Mouse (Mus musculus): Measurements from ENCODE around the gene Becn1. TPM values are rescaled to one million over a fixed set of nuclear protein-coding genes. Genes with fewer than 3 reads are reported as not detected.

The Becn1 gene
- polyA plus RNA-seq, 1 experiment from 2014 or later = 143 TPM

DNA sequence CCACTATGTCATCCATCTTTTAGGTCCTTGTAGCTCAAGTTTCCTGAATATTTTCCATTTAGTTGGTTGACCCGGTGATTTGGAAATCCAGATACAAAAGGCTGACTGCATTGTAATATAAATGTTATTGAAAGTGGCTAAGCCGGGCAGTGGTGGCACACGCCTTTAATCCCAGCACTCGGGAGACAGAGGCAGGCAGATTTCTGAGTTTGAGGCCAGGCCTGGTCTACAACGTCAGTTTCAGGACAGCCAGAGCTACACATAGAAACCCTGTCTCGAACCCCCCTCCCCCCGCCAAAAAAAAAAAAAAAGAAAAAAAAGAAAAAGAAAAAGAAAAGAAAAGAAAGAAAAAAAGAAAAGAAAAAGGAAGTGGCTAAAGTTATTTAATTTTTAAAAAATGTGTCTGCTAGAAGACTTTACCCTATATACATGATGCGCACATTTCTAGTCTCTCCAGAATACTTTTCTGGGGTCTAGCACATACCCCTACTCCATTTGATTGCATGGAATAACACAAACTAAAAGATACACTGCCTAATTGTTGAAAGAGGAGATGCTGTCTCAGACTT lies 13.1 kb upstream of the Becn1 start:
- no peak for ATAC-seq (ENCODE audit: insufficient number of reproducible peaks, low FRiP score, low TSS enrichment, low read depth)
- Histone ChIP-seq H3K9ac (peak overlapping the region; percentile 89), H3K9me3 (replicated peaks) (no peaks in the 10 kb centered on the region), H3K36me3 (peaks cover 24% of the 10 kb centered on the region), H3K4me2 (replicated peaks) (peak overlapping the region; percentile 93), H3K4me1 (peaks cover 15% of the 10 kb centered on the region), H3K4me3 (replicated peaks) (peak overlapping the region; percentile 95), H3K27ac (replicated peaks) (peak overlapping the region; percentile 74), H3K27me3 (no peaks in the 10 kb centered on the region)
- 82% methylated on average over 8 of the region's 8 CpGs for WGBS

DNA sequence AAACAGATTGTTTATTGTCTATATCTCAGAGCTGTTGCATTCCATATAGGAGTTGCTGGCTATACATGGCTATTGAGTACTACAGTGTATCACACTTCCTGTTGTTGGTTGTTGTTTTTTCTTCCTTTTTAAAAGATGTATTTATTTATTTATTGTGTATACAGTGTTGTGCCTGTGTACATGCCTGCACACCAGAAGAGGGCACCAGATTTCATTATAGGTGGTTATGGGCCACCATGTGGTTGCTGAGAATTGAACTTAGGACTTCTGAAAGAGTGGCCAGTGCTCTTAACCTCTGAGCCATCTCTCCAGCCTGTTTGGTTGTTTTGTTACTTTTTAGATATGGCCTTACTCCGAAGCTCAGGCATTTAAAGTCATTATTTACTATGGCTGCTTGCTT lies 12.5 kb upstream of the Becn1 start:
- H3K27me3 ChIP-seq = no peaks in the 10 kb centered on the region
- no peak overlapping the region for H3K4me3 ChIP-seq (replicated peaks)
- H3K27ac ChIP-seq (replicated peaks) = no peak overlapping the region
- no peaks in the 10 kb centered on the region for H3K9me3 ChIP-seq (replicated peaks)
- WGBS = 98% methylated on average over 1 of the region's 1 CpGs
- no peak for ATAC-seq (ENCODE audit: insufficient number of reproducible peaks, low FRiP score, low TSS enrichment, low read depth)
- H3K4me2 ChIP-seq (replicated peaks) = no peak overlapping the region
- H3K4me1 ChIP-seq = peaks cover 15% of the 10 kb centered on the region
- H3K36me3 ChIP-seq = peaks cover 18% of the 10 kb centered on the region
- H3K9ac ChIP-seq = no peak overlapping the region

GRCm38 (mm10) chr11:101312150-101312549 lies 10.1 kb upstream of the Becn1 start:
- H3K36me3 ChIP-seq = no peaks in the 10 kb centered on the region
- peaks cover 6% of the 10 kb centered on the region for H3K4me1 ChIP-seq
- no peak overlapping the region for H3K4me3 ChIP-seq (replicated peaks)
- H3K9ac ChIP-seq = no peak overlapping the region
- 0 out of 2 replicates have a peak, but pooled peaks cover 3% of the 10 kb centered on the region for H3K27me3 ChIP-seq
- WGBS = 57% methylated on average over 3 of the region's 3 CpGs
- no peak overlapping the region for H3K27ac ChIP-seq (replicated peaks)
- H3K9me3 ChIP-seq (replicated peaks) = no peaks in the 10 kb centered on the region
- no peak overlapping the region for H3K4me2 ChIP-seq (replicated peaks)
- no peak for ATAC-seq (ENCODE audit: insufficient number of reproducible peaks, low FRiP score, low TSS enrichment, low read depth)

- H3K4me1 ChIP-seq = no peaks in the 10 kb centered on the region
- no peak overlapping the region for H3K9ac ChIP-seq
- no peaks in the 10 kb centered on the region for H3K36me3 ChIP-seq
- H3K9me3 ChIP-seq (replicated peaks) = no peaks in the 10 kb centered on the region
- 78% methylated on average over 3 of the region's 3 CpGs for WGBS
- no peak overlapping the region for H3K4me3 ChIP-seq (replicated peaks)
- H3K4me2 ChIP-seq (replicated peaks) = no peak overlapping the region
- 0 out of 2 replicates have a peak, but pooled peaks cover 3% of the 10 kb centered on the region for H3K27me3 ChIP-seq
- no peak for ATAC-seq (ENCODE audit: insufficient number of reproducible peaks, low FRiP score, low TSS enrichment, low read depth)
- H3K27ac ChIP-seq (replicated peaks) = no peak overlapping the region
Observed at GRCm38 (mm10) chr11:101311083-101311482, 9.0 kb upstream of the Becn1 start.

DNA sequence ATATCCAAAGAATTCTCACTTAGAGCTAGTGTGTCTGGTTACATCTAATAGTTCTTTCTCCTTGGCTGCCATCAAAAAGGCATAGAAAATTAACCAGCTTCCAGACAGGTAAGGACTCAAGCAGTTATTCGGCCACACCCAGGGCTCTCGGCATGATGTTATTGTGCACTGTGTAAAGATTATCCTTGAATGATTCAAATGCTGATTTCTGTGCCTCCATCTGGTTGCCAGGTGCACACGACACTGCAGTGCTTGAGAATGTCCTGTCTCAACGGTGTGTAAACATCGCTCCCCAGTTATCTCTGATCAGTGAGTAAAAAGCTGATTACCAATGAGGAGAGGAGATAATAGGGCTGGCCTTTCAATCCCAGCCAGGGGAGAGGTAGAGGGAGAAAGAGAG lies 5.7 kb upstream of the Becn1 start:
- Histone ChIP-seq H3K27me3 (0 out of 2 replicates have a peak, but pooled peaks cover 3% of the 10 kb centered on the region), H3K4me2 (replicated peaks) (no peak overlapping the region), H3K9ac (no peak overlapping the region), H3K27ac (replicated peaks) (no peak overlapping the region), H3K9me3 (replicated peaks) (no peaks in the 10 kb centered on the region), H3K36me3 (no peaks in the 10 kb centered on the region), H3K4me1 (no peaks in the 10 kb centered on the region), H3K4me3 (replicated peaks) (no peak overlapping the region)
- no peak for ATAC-seq (ENCODE audit: insufficient number of reproducible peaks, low FRiP score, low TSS enrichment, low read depth)
- 29% methylated on average over 5 of the region's 5 CpGs for WGBS

DNA sequence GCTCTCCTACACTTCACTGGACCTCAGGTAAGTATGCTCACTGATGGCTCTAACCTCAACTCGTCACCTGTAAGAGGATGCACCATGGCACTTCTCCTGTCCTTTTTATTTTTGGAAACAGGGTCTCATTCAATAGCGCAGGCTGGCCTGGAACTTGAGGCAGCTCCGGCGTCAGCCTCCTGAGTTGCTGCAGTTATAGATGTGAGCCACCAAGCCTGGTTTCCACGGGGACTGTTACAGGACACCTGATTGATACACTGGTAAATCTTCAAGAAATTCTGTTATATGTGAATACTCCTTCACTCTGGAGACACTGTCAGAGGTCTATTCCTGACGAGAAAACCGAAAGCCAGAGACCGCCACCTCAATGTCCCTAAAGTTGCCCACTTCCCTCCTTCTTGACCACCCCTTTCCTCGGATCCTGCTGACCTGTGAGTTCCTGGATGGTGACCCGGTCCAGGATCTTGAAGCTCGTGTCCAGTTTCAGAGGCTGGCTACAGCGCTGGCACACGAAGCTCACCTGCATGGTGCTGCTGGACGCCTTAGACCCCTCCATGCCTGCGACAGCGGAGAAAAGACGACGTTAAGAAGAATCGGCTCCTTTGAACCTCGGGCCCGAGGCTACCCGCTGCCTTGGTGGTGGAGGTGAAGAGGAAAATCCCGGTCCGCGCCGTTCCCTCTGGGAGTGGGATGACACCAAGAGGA lies 635 bp downstream of the Becn1 start:
- 0 out of 2 replicates have a peak overlapping the region, but pooled peaks have one; percentile 35 for H3K27ac ChIP-seq (replicated peaks)
- peaks cover 25% of the 10 kb centered on the region for H3K36me3 ChIP-seq
- no peaks in the 10 kb centered on the region for H3K9me3 ChIP-seq (replicated peaks)
- H3K4me2 ChIP-seq (replicated peaks) = peak overlapping the region; percentile 82
- peak overlapping the region; percentile 84 for H3K4me3 ChIP-seq (replicated peaks)
- WGBS = 13% methylated on average over 26 of the region's 26 CpGs
- peaks cover 15% of the 10 kb centered on the region for H3K4me1 ChIP-seq
- peak overlapping the region; percentile 72 for H3K9ac ChIP-seq
- H3K27me3 ChIP-seq = no peaks in the 10 kb centered on the region
- peak; percentile 20; the same call in 1 of the 2 replicates for ATAC-seq (ENCODE audit: insufficient number of reproducible peaks, low FRiP score, low TSS enrichment, low read depth)

DNA sequence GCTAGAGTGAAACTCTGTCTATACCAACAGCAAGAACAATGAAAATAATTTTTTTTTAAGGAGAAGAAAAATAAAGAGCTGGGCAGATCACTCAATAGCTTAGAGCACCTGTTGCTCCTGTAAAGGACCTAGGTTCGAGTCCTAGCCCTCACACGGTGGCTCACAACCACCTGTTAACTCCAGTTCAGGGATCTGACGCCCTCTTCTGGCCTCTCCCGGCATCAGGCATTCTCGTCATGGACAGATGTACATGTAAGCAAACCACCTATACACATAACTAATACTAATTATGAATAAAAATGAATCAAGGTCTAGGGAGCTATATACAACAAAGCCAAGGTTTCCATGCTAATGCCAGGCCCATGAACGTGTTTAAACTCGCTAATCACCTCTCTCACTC lies 1.2 kb downstream of the Becn1 start:
- 63% methylated on average over 7 of the region's 7 CpGs for WGBS
- Histone ChIP-seq H3K36me3 (peaks cover 28% of the 10 kb centered on the region), H3K4me1 (peaks cover 15% of the 10 kb centered on the region), H3K4me2 (replicated peaks) (peak overlapping the region; percentile 82), H3K4me3 (replicated peaks) (peak overlapping the region; percentile 84), H3K9me3 (replicated peaks) (no peaks in the 10 kb centered on the region), H3K27ac (replicated peaks) (no peak overlapping the region), H3K9ac (peak overlapping the region; percentile 72), H3K27me3 (no peaks in the 10 kb centered on the region)
- no peak for ATAC-seq (ENCODE audit: insufficient number of reproducible peaks, low FRiP score, low TSS enrichment, low read depth)

DNA sequence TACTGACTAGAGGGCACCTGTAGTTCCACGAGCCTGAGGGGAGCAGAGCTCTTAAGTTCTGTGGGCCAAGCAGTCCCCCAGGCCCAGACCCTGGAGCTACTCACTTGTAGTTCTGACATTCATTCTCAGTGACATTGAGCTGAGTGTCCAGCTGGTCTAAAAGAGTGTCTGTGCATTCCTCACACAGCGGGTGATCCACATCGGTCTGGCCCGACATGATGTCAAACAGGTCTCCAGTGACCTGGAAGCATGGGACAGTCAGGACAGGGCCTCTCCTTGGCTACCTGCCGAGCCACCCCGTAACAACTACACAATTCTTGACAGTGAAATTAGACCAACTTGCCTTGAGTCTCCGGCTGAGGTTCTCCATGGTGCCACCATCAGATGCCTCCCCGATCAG lies 6.9 kb downstream of the Becn1 start:
- 95% methylated on average over 8 of the region's 8 CpGs for WGBS
- Histone ChIP-seq H3K4me1 (no peaks in the 10 kb centered on the region), H3K9me3 (replicated peaks) (no peaks in the 10 kb centered on the region), H3K36me3 (peaks cover 82% of the 10 kb centered on the region), H3K4me3 (replicated peaks) (no peak overlapping the region), H3K4me2 (replicated peaks) (no peak overlapping the region), H3K27ac (replicated peaks) (no peak overlapping the region), H3K27me3 (no peaks in the 10 kb centered on the region), H3K9ac (no peak overlapping the region)
- no peak for ATAC-seq (ENCODE audit: insufficient number of reproducible peaks, low FRiP score, low TSS enrichment, low read depth)

DNA sequence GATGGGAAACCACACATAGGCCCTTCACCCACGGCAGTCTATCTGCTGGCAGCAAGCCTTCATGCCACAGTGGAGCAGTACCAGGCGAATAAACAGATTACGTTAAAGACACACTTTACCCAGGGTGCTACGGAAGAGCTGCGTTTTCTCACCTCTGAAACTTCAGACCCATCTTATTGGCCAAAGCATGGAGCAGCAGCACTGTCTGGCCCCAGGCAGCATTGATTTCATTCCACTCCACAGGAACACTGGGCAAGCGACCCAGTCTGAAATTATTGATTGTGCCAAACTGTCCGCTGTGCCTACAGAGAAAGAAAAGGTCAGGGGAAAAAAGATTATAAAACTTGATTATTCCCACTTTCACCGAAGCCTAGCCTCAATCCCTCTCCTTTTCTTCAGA lies 10.9 kb downstream of the Becn1 start:
- peaks cover 82% of the 10 kb centered on the region for H3K36me3 ChIP-seq
- no peak overlapping the region for H3K9ac ChIP-seq
- no peak overlapping the region for H3K4me3 ChIP-seq (replicated peaks)
- H3K27ac ChIP-seq (replicated peaks) = no peak overlapping the region
- H3K4me2 ChIP-seq (replicated peaks) = no peak overlapping the region
- 95% methylated on average over 8 of the region's 8 CpGs for WGBS
- no peaks in the 10 kb centered on the region for H3K4me1 ChIP-seq
- ATAC-seq (ENCODE audit: insufficient number of reproducible peaks, low FRiP score, low TSS enrichment, low read depth) = no peak
- no peaks in the 10 kb centered on the region for H3K9me3 ChIP-seq (replicated peaks)
- H3K27me3 ChIP-seq = no peaks in the 10 kb centered on the region

GRCm38 (mm10) chr11:101287306-101287705 lies 14.8 kb downstream of the Becn1 start:
- Histone ChIP-seq H3K9ac (no peak overlapping the region), H3K4me3 (replicated peaks) (no peak overlapping the region), H3K4me2 (replicated peaks) (no peak overlapping the region), H3K27ac (replicated peaks) (no peak overlapping the region), H3K27me3 (no peaks in the 10 kb centered on the region), H3K4me1 (0 out of 2 replicates have a peak, but pooled peaks cover 5% of the 10 kb centered on the region), H3K36me3 (peaks cover 44% of the 10 kb centered on the region), H3K9me3 (replicated peaks) (no peaks in the 10 kb centered on the region)
- 87% methylated on average over 9 of the region's 9 CpGs for WGBS
- no peak for ATAC-seq (ENCODE audit: insufficient number of reproducible peaks, low FRiP score, low TSS enrichment, low read depth)

DNA sequence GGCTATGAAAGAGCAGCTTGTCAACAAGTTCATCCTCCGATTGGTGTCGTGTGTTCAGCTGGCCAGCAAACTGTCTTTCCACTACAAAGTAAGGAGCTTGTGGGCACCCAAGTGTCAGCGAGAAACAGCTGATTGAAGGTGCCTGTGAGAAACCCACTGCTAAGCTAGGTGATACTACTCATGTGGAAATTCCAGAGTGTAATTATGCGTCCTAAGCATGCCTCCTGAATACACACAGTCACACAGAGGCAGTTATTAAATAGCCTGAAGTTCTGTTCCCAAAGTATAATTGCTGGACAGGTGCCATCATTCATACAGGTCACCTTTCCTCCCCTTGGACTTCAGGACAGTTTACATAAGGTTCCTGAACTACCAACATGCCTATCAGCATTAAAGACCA lies 18.3 kb downstream of the Becn1 start:
- ATAC-seq (ENCODE audit: insufficient number of reproducible peaks, low FRiP score, low TSS enrichment, low read depth) = no peak
- 54% methylated on average over 4 of the region's 4 CpGs for WGBS
- H3K4me1 ChIP-seq = peaks cover 14% of the 10 kb centered on the region; the same call in 1 of the 2 replicates
- H3K27me3 ChIP-seq = no peaks in the 10 kb centered on the region
- no peak overlapping the region for H3K4me2 ChIP-seq (replicated peaks)
- H3K36me3 ChIP-seq = peaks cover 10% of the 10 kb centered on the region
- H3K27ac ChIP-seq (replicated peaks) = no peak overlapping the region
- H3K9ac ChIP-seq = no peak overlapping the region
- no peaks in the 10 kb centered on the region for H3K9me3 ChIP-seq (replicated peaks)
- no peak overlapping the region for H3K4me3 ChIP-seq (replicated peaks)

Measured in embryonic facial prominence, embryonic 15.5 days (tissue).